Mouse (Mus musculus): ENCODE measurements around the gene Casp2. TPM values are rescaled to one million over a fixed set of nuclear protein-coding genes. Genes with fewer than 3 reads are reported as not detected.

Gene Casp2
- total and polyA plus RNA-seq, 2 experiments from 2014 or later, result 24.7 to 54.0 TPM

GRCm38 (mm10) chr6:42282865-42283528 lies 18.2 kb downstream of the Casp2 start:
- Histone ChIP-seq H3K4me2 (ENCODE audit: low read depth) (no peak overlapping the region), H3K9me3 (ENCODE audit: low read length) (no peaks in the 10 kb centered on the region), H3K4me3 (ENCODE audit: low read depth, low read length) (no peak overlapping the region), H3K27ac (ENCODE audit: low read depth, low read length) (no peak overlapping the region), H3K4me1 (ENCODE audit: insufficient read depth) (no peaks in the 10 kb centered on the region), H3K27me3 (ENCODE audit: insufficient read depth, low read length) (no peaks in the 10 kb centered on the region), H3K9ac (no peak overlapping the region), H3K36me3 (ENCODE audit: insufficient read depth) (peaks cover 57% of the 10 kb centered on the region)
- TF ChIP-seq CTCF (IDR thresholded peaks at IDR 0.05; ENCODE audit: low read depth), result no peak
- no peak for DNase-seq
- ATAC-seq, result no peak
- WGBS, result 82% methylated on average over 5 of the region's 5 CpGs

GRCm38 (mm10) chr6:42286448-42286847 lies 21.7 kb downstream of the Casp2 start, which contains the start of gene Clcn1:
Gene Clcn1, plus strand, starts transcription at chr6:42286685.
- Histone ChIP-seq H3K27me3 (ENCODE audit: insufficient read depth, low read length) (no peaks in the 10 kb centered on the region), H3K36me3 (ENCODE audit: insufficient read depth) (peaks cover 32% of the 10 kb centered on the region), H3K27ac (ENCODE audit: low read depth, low read length) (no peak within 1 kb of the TSS), H3K4me2 (ENCODE audit: low read depth) (no peak within 1 kb of the TSS), H3K9me3 (ENCODE audit: low read length) (no peaks in the 10 kb centered on the region), H3K4me3 (ENCODE audit: low read depth, low read length) (no peak within 1 kb of the TSS), H3K4me1 (ENCODE audit: insufficient read depth) (no peaks in the 10 kb centered on the region), H3K9ac (no peak within 1 kb of the TSS)
- WGBS, result 78% methylated on average over 4 of the region's 5 CpGs
- ATAC-seq, result no peak
- no peak for TF ChIP-seq CTCF (IDR thresholded peaks at IDR 0.05; ENCODE audit: low read depth)
- no peak for DNase-seq

DNA sequence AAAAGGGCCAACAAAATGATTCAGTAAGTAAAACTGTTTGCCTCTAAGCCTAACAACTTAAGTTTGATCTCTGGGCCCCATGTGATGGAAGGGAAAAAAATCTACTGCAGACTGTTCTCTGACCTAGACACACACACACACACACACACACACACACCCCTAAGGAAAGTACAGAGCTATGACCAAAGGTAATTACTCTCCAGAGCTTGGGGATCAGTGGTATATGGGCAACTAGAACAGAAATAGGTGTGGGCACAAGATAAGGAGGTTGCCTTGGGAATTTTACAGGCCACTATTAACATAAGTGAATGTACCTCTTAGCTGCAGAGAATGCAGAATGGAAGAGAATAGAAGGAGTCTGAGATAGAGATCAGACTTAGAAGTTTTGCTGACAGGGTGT lies 22.8 kb downstream of the Casp2 start:
- ATAC-seq, result no peak
- Histone ChIP-seq H3K4me3 (ENCODE audit: low read depth, low read length) (no peak overlapping the region), H3K4me2 (ENCODE audit: low read depth) (no peak overlapping the region), H3K9me3 (ENCODE audit: low read length) (no peaks in the 10 kb centered on the region), H3K9ac (no peak overlapping the region), H3K27ac (ENCODE audit: low read depth, low read length) (no peak overlapping the region), H3K36me3 (ENCODE audit: insufficient read depth) (peaks cover 30% of the 10 kb centered on the region), H3K4me1 (ENCODE audit: insufficient read depth) (no peaks in the 10 kb centered on the region), H3K27me3 (ENCODE audit: insufficient read depth, low read length) (no peaks in the 10 kb centered on the region)
- DNase-seq, result no peak
- TF ChIP-seq CTCF (IDR thresholded peaks at IDR 0.05; ENCODE audit: low read depth), result no peak

DNA sequence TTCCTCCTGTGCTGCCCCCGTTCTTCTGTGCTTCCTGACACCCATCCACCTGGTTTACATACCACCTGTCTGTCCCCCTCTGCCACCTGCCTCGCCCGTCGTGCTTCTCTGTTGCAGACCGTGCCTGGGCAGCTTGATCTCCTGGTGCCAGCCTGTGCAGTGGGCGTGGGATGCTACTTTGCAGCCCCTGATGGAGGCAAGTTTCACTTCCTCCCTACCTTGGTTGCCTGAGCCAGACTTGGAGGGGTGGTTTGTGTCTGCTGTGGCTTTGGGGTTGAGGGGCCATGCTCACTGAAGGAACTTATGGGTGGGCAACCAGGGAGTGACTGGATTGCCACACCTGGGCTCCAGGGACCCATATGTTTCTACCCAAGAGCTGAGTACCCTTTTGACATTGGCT lies 28.5 kb downstream of the Casp2 start:
- ATAC-seq, result no peak
- Histone ChIP-seq H3K9me3 (ENCODE audit: low read length) (no peaks in the 10 kb centered on the region), H3K27ac (ENCODE audit: low read depth, low read length) (no peak overlapping the region)

DNA sequence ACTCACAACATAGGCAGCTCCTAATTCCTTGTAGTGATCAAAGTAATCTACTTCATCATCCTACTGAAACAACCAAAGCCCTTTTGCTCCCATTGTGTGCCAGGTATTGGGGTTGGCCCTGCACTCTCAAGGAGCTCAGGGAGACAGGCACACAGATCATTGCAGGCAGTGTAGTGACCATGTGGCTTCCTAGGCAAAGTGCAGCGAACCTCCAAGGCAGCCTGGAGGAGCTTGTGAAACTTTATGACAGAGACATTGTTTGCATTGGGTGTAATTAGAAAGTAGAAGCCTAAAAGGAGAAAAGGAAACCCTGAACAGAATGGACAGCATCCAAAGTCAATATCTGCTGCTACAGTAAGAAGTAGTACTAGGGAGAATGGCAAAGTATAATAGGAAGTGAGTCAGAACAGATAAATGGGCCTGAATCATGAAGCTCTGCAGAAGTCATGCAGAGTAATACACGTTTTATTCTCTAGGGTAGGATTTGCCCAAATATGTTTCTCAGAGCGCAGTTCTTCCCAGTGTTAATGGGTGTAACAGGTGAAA lies 30.8 kb downstream of the Casp2 start:
- WGBS, result 90% methylated on average over 3 of the region's 3 CpGs
- no peak overlapping the region for H3K27ac ChIP-seq (ENCODE audit: low read depth, low read length)
- no peak for TF ChIP-seq CTCF (IDR thresholded peaks at IDR 0.05; ENCODE audit: low read depth)
- no peaks in the 10 kb centered on the region for H3K27me3 ChIP-seq (ENCODE audit: insufficient read depth, low read length)
- no peak overlapping the region for H3K9ac ChIP-seq
- no peaks in the 10 kb centered on the region for H3K4me1 ChIP-seq (ENCODE audit: insufficient read depth)
- no peaks in the 10 kb centered on the region for H3K9me3 ChIP-seq (ENCODE audit: low read length)
- no peak for DNase-seq
- ATAC-seq, result no peak
- peaks cover 28% of the 10 kb centered on the region for H3K36me3 ChIP-seq (ENCODE audit: insufficient read depth)
- no peak overlapping the region for H3K4me2 ChIP-seq (ENCODE audit: low read depth)
- H3K4me3 ChIP-seq (ENCODE audit: low read depth, low read length), result no peak overlapping the region

More for the DNA sequence above, 28.5 kb downstream of the Casp2 start:
- peaks cover 23% of the 10 kb centered on the region for H3K36me3 ChIP-seq (ENCODE audit: insufficient read depth)
- DNase-seq, result no peak
- no peaks in the 10 kb centered on the region for H3K4me1 ChIP-seq (ENCODE audit: insufficient read depth)
- no peak overlapping the region for H3K4me3 ChIP-seq (ENCODE audit: low read depth, low read length)
- no peak overlapping the region for H3K4me2 ChIP-seq (ENCODE audit: low read depth)
- H3K9ac ChIP-seq, result no peak overlapping the region
- 94% methylated on average over 6 of the region's 6 CpGs for WGBS
- no peaks in the 10 kb centered on the region for H3K27me3 ChIP-seq (ENCODE audit: insufficient read depth, low read length)
- no peak for TF ChIP-seq CTCF (IDR thresholded peaks at IDR 0.05; ENCODE audit: low read depth)

- DNase-seq, result no peak
- no peaks in the 10 kb centered on the region for H3K9me3 ChIP-seq (ENCODE audit: low read length)
- WGBS, result 93% methylated on average over 5 of the region's 5 CpGs
- no peak overlapping the region for H3K4me3 ChIP-seq (ENCODE audit: low read depth, low read length)
- no peak overlapping the region for H3K4me2 ChIP-seq (ENCODE audit: low read depth)
- H3K4me1 ChIP-seq (ENCODE audit: insufficient read depth), result no peaks in the 10 kb centered on the region
- TF ChIP-seq CTCF (IDR thresholded peaks at IDR 0.05; ENCODE audit: low read depth), result no peak
- no peak overlapping the region for H3K9ac ChIP-seq
- H3K36me3 ChIP-seq (ENCODE audit: insufficient read depth), result peaks cover 9% of the 10 kb centered on the region; the same call in 1 of the 2 replicates
- ATAC-seq, result no peak
- H3K27ac ChIP-seq (ENCODE audit: low read depth, low read length), result no peak overlapping the region
- H3K27me3 ChIP-seq (ENCODE audit: insufficient read depth, low read length), result no peaks in the 10 kb centered on the region
Measured at GRCm38 (mm10) chr6:42299362-42299761, 34.6 kb downstream of the Casp2 start.

DNA sequence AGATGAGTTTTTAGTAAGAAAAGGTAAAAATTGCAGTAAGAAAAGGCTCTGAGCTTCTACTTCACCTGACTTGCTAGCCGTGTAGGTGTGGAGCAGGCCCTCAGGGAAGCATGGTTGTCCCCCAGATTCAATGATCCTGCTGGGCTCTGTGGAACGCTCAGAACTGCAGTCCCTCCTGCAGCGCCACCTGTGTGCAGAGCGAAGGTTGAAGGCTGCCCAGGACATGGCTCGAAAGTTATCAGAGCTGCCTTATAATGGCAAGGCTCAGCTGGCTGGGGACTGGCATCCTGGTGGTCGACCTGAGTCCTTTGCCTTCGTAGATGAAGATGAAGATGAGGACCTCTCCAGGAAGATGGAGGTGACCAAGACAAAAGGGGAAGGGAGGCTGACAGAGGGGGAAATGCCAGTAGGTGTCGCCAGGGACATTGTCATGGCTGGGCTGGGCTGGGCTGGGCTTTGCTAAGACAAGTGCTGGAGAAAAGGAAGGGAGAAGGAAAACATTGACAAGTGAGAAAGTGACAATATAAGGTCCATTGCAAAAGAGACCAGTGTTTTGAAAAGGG lies 45.1 kb downstream of the Casp2 start:
- Histone ChIP-seq H3K36me3 (ENCODE audit: insufficient read depth) (peaks cover 21% of the 10 kb centered on the region; the same call in 1 of the 2 replicates), H3K27me3 (ENCODE audit: insufficient read depth, low read length) (no peaks in the 10 kb centered on the region), H3K27ac (ENCODE audit: low read depth, low read length) (no peak overlapping the region), H3K9me3 (ENCODE audit: low read length) (no peaks in the 10 kb centered on the region), H3K4me1 (ENCODE audit: insufficient read depth) (no peaks in the 10 kb centered on the region), H3K4me2 (ENCODE audit: low read depth) (no peak overlapping the region), H3K4me3 (ENCODE audit: low read depth, low read length) (no peak overlapping the region), H3K9ac (no peak overlapping the region)
- 48% methylated on average over 8 of the region's 8 CpGs for WGBS
- ATAC-seq (no peak), DNase-seq (no peak)
- TF ChIP-seq CTCF (IDR thresholded peaks at IDR 0.05; ENCODE audit: low read depth), result peak; percentile 35; the same call in 1 of the 2 replicates

Measured in forebrain, postnatal 0 days (tissue).